Mouse (Mus musculus): ENCODE data around the gene Zp3r.
"Not testable (repeated sequence)": the region's sequence is repeated elsewhere in the genome, so short reads cannot be mapped to it uniquely, and the experiment has no call there.

The Zp3r gene

DNA sequence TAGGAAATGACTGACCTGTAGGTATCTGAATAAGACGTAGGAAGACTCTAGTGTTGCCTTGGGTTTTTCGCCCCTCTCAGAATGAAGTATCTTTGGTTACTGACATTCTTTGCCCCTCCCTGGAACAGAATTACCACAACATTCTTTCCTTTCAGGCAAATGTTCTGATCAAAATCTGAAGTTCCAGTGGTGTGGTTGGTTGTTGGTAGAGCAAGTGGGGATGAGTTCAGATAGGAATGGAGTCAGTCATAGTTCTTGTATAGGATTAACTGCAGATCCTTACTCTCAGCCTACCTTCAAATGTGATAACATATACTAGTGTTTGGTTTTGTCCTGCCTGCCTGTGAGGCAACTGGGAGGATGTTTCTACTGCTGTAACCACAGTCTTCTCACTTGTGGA is at the start of gene Zp3r:
Zp3r (minus strand) TSS at position 101 of the 400 bp plus-strand sequence.
- no peak for DNase-seq

- DNase-seq = no peak
Measured at GRCm38 (mm10) chr1:130678551-130678950, 49.1 kb upstream of the Zp3r start.

GRCm38 (mm10) chr1:130663576-130663975 is 34.2 kb upstream of the Zp3r start:
- not testable (repeated sequence) for DNase-seq

DNA sequence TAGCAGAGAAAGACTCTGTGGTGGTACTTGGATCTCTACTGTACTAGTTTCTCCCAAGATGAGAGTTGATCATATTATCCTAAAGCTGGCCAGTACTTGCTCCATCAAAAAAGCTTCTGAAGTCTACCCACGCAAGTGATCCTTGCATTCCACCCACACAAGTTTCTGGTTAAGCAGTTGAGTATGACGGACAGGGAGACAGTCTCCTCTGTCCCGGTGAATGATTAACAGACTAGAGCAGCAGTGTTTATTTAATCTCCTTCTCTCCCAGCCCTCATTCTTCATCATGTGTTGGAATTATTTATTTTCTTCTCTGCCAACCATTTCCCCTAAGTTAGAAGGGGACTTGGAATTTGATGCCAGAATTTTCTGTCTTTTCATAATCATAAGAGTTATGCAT is 32.0 kb upstream of the Zp3r start, which contains the start of gene C4bp:
C4bp (minus strand) TSS at position 179 of the 400 bp plus-strand sequence.
- no peak for DNase-seq

- not testable (repeated sequence) for DNase-seq
Measured at GRCm38 (mm10) chr1:130659641-130660040, 30.2 kb upstream of the Zp3r start.

DNA sequence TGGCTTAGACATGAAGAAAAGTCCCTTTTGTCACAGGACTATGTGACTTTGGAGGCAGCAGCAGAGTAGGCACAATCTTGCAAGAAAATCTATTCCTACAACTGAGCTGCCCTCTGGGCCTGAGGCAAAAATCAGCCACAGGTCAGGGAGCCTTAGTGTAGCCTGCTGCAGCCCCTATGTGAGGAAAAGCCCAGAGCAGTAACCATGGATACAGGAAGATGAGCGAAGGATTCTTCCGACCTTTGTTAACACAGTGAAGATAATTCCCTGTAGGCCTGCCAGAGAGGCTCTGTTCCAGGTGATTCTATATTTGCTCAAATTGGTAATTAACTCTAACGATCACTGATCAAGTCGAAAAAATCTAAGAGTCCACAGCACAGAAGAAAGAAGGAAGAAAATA is 14.7 kb upstream of the Zp3r start:
- DNase-seq = no peak

GRCm38 (mm10) chr1:130640967-130641366 is 11.5 kb upstream of the Zp3r start:
- DNase-seq = no peak

DNA sequence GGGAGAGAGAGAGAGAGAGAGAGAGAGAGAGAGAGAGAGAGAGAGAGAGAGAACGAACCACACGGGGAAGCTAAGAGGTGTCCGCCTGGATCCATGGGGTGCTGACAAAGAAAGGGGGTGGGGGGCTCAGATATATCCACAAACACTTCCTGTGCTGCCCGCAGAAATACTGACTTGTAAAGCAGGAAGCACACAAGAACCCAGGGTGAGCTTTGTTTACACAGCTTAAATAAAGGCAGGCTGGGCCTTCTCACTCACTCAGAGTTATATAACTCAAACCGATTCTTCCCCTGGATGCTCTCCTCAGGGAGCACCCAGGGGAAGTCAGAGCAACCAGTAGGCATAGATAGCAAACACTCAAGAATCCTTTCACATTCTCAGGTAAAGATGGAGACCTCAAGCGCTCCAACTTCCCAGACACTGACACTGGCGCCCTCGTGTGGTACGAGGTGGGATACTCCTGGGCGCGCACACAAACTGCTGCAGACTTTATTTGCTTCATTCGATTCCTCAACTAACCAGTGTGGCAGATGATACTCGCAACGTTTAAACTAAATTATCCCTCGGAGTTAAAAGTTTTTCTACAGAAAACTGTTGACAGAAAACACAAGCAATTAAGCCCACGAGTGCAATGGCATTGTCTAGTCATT is 4.5 kb upstream of the Zp3r start:
- peak; percentile 84 for DNase-seq

DNA sequence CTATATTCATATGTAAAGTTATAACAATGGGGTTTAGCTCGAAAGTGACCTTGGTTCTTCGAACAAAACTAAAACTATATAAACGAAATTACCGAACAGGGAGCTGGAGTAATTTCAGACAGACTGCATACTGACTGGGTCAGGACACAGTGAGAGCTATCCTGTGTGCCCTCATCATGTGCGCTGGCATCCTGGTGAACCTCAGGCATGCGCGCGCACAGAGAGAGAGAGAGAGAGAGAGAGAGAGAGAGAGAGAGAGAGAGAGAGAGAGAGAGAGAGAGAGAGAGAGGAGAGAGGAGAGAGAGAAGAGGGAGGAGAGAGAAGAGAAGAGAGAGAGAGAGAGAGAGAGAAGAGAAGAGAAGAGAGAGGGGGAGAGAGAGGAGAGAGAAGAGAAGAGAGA is 3.9 kb upstream of the Zp3r start:
- no peak for DNase-seq

DNA sequence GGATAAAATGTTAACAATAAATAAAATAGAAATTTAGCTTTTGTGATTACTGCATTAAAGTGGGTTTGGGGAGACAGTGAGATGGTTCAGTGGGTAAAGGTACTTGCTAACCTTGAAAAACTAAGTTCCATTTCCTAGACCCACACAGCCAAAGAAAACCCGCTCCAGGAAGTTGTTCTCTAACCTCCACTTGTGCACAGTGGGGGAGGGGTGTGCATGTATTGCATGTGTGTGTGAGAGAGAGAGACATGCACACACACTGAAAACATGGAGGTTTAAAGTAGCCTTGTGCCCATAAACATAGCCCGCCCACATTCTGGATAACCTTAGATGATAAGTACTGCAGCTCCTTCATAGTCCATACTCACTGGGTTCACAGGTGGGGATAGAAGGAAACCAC is 33.1 kb downstream of the Zp3r start:
- DNase-seq = no peak

DNA sequence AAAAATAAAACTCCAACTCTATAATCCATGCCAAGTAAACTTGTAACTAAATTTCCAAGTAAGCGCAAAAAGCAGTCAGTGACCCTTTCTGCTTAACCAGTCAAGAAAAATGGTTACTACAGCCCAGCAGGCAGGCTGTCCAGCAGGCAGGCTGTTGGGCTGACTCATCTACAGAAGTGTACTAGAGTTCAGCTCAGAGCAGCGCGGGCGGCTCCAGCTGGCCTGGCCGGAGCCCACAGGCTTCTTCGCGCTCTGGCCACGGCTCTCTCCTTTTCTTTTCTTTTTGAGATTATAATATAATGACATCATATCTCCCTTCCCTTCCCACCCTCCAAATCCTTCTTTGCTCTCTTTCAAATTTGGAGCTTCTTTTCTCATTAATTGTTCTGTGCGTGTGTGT is 40.8 kb downstream of the Zp3r start:
- no peak for DNase-seq

DNA sequence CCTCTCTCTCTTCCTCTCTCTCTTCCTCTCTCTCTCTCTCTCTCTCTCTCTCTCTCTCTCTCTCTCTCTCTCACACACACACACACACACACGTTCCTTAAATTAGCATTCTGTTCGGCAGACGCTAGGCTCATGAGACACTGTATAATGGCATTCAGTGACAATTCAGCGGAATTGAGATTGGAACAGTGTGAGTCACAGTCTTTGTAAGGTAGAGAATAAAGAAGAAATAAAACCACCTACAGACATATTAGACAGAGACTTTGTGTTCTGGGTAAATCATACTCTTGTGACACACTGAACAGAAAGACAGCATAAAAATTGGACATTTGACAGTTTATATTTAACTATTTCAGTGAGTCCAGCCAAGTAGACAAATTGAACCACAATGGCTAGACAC is 53.0 kb downstream of the Zp3r start:
- no peak for DNase-seq

DNA sequence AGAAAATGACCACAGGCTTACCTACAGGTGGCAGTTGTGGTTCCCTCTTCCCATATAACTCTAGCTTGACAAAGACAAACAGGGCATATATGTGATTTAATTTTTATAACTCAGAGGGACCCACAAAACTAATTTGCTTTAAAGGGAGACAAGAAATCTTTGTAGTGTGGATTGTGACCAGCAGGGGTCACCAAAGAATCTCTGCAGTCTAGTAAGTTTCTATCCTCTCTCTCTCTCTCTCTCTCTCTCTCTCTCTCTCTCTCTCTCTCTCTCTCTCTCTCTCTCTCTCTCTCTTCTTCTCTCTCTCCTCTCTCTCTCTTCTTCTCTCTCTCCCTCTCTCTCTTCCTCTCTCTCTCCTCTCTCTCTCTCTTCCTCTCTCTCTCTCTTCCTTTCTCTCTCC is 53.5 kb downstream of the Zp3r start:
- DNase-seq = peak; percentile 61

- no peak for DNase-seq
Measured at GRCm38 (mm10) chr1:130551407-130552249, 77.8 kb downstream of the Zp3r start.

DNA sequence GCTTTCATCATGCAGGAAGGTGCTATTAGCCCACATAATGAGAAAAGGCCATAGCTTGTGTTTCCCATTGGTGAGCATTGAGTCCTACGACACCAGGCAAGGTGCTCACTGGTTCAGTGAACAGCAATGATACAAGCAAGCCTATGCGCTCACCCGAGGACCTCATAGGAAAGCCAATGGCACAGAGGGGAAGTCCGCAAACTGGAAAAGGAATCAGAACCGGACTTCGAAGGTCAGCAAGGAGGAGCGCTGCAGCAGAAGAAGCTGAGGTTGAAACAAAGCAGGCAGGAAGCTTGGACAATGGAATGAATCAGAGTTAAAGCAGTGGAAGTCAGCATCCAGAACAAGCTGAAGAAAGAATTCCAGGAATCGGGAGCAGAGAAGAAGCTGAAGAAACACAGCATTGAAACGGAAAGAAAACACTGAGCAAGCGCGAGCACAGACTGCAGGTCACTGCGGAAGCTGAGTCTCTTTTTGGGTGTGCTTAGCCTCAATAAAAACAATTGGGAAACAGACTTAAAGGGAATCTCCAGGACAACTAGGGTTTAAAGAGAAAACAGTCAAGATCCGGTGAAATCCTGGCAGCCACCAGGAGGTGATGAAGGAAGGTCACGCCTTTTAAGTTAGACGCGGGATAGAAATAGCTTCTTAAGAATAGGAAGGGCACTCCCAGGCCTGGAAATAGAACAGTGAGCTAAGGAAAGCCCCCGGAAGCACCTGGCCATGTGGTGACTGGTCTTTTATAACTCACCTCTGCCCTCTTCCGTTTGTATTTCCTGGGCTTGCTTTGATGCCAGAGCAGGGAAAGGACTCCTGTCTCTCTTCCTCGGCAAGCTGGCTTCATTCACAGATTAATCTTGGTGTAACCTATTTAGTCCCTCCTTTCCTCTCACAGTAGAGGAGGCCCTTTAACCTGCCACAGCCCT is 78.9 kb downstream of the Zp3r start:
- DNase-seq = no peak

DNA sequence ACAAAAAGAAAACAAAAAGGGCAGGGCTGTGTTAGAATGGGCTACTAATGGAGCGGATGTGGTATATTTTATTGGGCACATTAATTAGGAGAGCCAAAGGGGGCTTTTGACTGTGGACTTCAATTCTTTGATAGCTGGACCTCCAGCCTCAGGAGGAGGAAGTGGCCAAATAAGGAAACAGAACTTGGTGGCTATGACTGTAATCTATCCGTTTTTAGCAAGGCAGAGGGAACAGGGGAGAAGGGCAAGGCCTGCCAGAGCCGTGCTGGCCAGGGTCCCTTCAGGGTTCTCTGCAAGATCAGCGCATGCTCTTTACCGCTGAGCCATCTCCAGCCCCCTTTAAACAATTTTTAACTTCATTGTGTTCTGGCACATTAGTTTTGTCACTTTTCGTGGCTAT is 79.7 kb downstream of the Zp3r start:
- DNase-seq = no peak

GRCm38 (mm10) chr1:130549160-130549559 is 80.3 kb downstream of the Zp3r start:
- DNase-seq = no peak

- DNase-seq = peak; percentile 66
Measured at GRCm38 (mm10) chr1:130547674-130548429, 81.6 kb downstream of the Zp3r start.
